Mouse (Mus musculus): ENCODE data around the gene Cyp1a2. TPM values are rescaled to one million over a fixed set of nuclear protein-coding genes. Genes with fewer than 3 reads are reported as not detected.

The Cyp1a2 gene
- polyA plus RNA-seq, 1 experiment from 2014 or later = not detected

DNA sequence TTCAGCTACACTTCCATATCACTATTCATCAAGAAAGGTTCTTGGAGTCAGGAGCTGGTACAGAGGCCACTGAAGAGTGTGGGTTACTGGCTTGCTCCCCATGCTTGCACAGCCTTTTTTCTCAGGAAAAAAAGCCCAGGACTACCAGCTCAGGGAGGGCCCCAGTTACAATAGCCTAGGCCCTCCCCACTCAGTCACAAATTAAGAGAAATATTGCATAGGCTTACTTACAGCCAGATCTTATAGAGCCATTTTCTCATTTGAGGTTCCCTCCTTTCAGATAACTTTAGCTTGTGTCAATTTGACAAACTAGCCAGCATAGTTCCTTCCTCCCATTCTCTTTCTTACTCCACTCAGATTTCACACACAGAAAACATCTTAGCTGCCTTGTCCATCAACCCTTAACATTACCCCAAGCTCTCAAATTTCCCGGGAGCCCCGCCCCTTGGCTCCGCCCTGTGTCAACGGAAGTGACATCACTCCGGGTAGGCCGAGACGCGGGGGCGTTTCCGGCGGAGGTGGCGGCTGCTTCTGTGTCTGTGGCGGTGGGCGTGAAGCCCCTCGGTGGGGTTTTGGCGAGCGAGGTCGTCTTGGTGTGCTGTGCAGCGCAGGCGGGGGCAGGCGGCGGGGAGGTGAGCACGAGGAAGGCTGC, 24.7 kb upstream of the Cyp1a2 start, which contains the start of gene Edc3:
Gene Edc3, plus strand, starts transcription at position 473 of the 652 bp plus-strand sequence.
- Histone ChIP-seq H3K27ac (peak within 1 kb of the TSS; percentile 84), H3K4me1 (replicated peaks) (peaks cover 8% of the 10 kb centered on the region), H3K9me3 (0 out of 2 replicates have a peak, but pooled peaks cover 4% of the 10 kb centered on the region), H3K36me3 (peaks cover 6% of the 10 kb centered on the region; the same call in 1 of the 2 replicates), H3K9ac (replicated peaks) (peak within 1 kb of the TSS; percentile 90), H3K4me2 (peak within 1 kb of the TSS; percentile 82), H3K4me3 (replicated peaks) (peak within 1 kb of the TSS; percentile 90), H3K27me3 (no peaks in the 10 kb centered on the region)
- WGBS = under 1% methylated on average over 23 of the region's 23 CpGs
- peak; percentile 91 for ATAC-seq (ENCODE audit: insufficient number of reproducible peaks, insufficient read depth, low FRiP score, low TSS enrichment, low read depth)

DNA sequence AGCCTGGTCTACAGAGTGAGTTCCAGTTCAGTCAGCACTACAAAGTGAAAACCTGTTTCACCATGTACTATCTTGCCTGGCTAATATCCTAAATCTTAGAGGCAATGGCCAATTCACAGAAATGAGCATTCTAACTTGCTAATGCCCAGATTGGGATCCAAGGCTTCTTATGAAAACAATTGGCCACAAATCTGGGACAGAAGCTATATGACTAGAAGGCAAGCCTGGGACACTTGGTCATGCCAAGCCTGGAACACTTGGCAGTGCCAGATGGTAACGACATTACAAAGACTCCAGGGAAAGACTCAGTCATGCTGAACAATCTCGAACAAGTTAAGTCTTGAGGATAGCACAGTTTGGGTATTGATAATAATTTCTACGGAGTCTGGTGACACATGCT, 23.0 kb upstream of the Cyp1a2 start:
- Histone ChIP-seq H3K4me1 (replicated peaks) (peaks cover 8% of the 10 kb centered on the region), H3K27me3 (no peaks in the 10 kb centered on the region; the same call in 1 of the 2 replicates), H3K4me3 (replicated peaks) (no peak overlapping the region), H3K27ac (no peak overlapping the region), H3K4me2 (no peak overlapping the region), H3K36me3 (no peaks in the 10 kb centered on the region; the same call in 1 of the 2 replicates), H3K9ac (replicated peaks) (no peak overlapping the region), H3K9me3 (0 out of 2 replicates have a peak, but pooled peaks cover 4% of the 10 kb centered on the region)
- ATAC-seq (ENCODE audit: insufficient number of reproducible peaks, insufficient read depth, low FRiP score, low TSS enrichment, low read depth) = no peak
- WGBS = 92% methylated on average over 3 of the region's 3 CpGs

DNA sequence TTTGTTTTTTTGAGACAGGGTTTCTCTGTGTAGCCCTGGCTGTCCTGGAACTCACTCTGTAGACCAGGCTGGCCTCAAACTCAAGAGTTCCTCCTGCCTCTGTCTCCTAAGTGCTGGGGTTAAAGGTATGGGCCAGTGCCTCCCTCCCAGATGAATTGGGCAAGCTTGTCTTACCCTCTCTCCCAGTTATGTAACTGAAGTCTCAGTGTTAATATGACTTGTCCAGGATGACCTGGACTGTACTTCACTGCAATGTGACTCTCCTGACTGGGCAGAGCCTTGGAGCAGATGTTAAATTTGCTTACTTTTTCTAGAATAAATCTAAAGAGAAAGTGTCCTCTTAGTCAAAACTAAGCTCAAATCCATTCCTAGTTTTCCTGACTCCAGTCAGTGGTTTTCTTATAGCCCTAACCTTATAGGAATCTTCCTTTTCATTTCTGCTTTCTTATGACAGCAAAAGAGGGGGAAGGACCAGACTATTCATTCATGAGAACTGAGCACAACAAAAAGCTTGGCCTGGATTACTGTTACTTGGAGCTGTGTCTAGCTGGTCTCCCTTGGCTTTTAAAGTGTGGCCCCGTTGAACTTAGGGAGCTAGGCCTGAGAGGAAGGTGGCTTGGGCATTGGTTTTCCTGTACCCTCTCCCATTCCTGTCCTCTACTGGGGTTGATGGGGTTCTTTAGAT, 15.1 kb upstream of the Cyp1a2 start:
- H3K27me3 ChIP-seq = peaks cover 52% of the 10 kb centered on the region
- no peaks in the 10 kb centered on the region for H3K9me3 ChIP-seq
- H3K36me3 ChIP-seq = no peaks in the 10 kb centered on the region
- H3K4me1 ChIP-seq (replicated peaks) = peaks cover 11% of the 10 kb centered on the region
- H3K27ac ChIP-seq = no peak overlapping the region
- no peak overlapping the region for H3K4me3 ChIP-seq (replicated peaks)
- no peak for ATAC-seq (ENCODE audit: insufficient number of reproducible peaks, insufficient read depth, low FRiP score, low TSS enrichment, low read depth)
- WGBS = 67% methylated on average over 1 of the region's 1 CpGs
- no peak overlapping the region for H3K4me2 ChIP-seq
- no peak overlapping the region for H3K9ac ChIP-seq (replicated peaks)

DNA sequence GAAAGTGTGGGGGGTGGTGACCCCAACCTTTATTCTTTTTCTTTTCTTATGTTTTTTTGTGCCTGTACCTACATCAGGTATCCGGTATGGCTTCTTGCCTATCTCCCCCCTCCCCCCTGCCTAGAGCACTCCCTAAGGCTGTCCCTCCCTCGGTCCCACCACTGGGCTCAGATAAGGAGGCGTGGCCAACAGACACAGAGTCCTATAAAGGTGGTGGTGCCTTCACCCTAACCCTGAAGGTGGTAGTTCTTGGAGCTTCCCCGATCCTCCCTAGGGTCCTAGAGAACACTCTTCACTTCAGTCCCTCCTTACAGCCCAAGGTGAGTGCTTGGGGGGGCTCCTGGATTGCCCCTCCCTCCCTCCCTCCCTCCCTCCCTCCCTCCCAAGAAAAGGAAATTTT, 13.9 kb upstream of the Cyp1a2 start:
- ATAC-seq (ENCODE audit: insufficient number of reproducible peaks, insufficient read depth, low FRiP score, low TSS enrichment, low read depth) = no peak
- peaks cover 11% of the 10 kb centered on the region for H3K4me1 ChIP-seq (replicated peaks)
- no peak overlapping the region for H3K4me3 ChIP-seq (replicated peaks)
- H3K9ac ChIP-seq (replicated peaks) = no peak overlapping the region
- peaks cover 59% of the 10 kb centered on the region for H3K27me3 ChIP-seq
- no peak overlapping the region for H3K27ac ChIP-seq
- H3K4me2 ChIP-seq = no peak overlapping the region
- no peaks in the 10 kb centered on the region for H3K9me3 ChIP-seq
- no peaks in the 10 kb centered on the region for H3K36me3 ChIP-seq
- WGBS = 12% methylated on average over 4 of the region's 4 CpGs

DNA sequence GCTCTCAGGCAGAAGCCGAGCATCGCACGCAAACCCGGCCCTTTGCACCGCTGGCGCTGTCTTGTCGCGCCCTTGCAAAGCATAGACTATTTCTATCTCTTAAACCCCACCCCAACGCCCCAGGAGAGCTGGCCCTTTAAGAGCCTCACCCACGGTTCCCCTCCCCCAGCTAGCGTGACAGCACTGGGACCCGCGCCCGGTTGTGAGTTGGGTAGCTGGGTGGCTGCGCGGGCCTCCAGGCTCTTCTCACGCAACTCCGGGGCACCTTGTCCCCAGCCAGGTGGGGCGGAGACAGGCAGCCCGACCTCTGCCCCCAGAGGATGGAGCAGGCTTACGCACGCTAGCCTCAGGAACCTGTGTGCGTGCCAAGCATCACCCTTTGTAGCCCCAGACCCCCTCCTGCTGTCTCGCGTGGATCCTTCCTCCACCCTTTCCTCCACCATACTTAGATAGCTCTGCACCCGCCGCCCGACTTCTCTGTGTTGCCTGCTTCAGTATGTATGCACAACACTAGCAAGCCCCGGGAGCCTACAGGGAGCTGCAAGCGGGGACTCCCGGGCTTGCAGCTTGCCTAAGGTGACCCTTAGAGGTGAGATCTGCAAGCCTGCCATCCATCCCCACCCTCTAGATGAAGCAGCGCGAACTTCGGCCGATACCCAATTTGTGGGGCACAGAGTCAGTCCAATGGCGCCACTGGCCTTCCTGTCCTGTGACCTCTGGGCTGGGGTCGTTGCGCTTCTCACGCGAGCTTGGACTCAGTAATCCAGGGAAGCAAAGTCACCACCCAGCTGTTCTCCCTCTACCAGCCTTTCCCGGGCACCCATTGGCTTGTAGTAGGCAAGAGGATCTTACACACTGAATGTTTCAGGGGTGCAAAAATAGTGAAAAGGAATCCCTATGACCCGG, 13.1 kb upstream of the Cyp1a2 start:
- peaks cover 11% of the 10 kb centered on the region for H3K4me1 ChIP-seq (replicated peaks)
- no peak overlapping the region for H3K27ac ChIP-seq
- no peaks in the 10 kb centered on the region for H3K36me3 ChIP-seq
- peak overlapping the region; percentile 51 for H3K9ac ChIP-seq (replicated peaks)
- no peaks in the 10 kb centered on the region for H3K9me3 ChIP-seq
- peaks cover 59% of the 10 kb centered on the region for H3K27me3 ChIP-seq
- ATAC-seq (ENCODE audit: insufficient number of reproducible peaks, insufficient read depth, low FRiP score, low TSS enrichment, low read depth) = no peak
- H3K4me3 ChIP-seq (replicated peaks) = peak overlapping the region; percentile 45
- WGBS = 2% methylated on average over 42 of the region's 42 CpGs
- peak overlapping the region; percentile 73 for H3K4me2 ChIP-seq

DNA sequence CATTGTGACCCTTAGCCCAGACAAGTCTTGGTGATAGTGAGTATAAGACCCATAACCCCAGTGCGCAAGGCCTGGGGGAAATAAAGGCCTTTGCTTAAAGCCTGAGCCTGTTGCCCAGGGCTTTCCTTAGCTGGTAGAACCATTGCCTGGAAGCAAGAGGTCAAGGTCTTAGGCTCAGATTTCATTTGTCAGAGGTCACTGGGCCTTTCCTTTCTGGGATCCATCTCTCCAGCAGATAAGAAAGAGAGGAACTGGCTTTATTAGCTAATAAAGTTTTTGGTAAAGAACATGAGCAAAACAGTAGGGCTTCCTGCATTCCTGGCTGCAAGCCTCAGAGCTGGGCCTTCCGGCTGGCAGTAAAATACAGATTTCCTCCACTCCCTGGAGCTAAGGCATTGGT, 10.6 kb upstream of the Cyp1a2 start:
- Histone ChIP-seq H3K4me3 (replicated peaks) (no peak overlapping the region), H3K27me3 (peaks cover 58% of the 10 kb centered on the region), H3K27ac (no peak overlapping the region), H3K36me3 (no peaks in the 10 kb centered on the region), H3K9ac (replicated peaks) (no peak overlapping the region), H3K9me3 (no peaks in the 10 kb centered on the region), H3K4me1 (replicated peaks) (peaks cover 11% of the 10 kb centered on the region), H3K4me2 (no peak overlapping the region)
- no peak for ATAC-seq (ENCODE audit: insufficient number of reproducible peaks, insufficient read depth, low FRiP score, low TSS enrichment, low read depth)
- WGBS = 75% methylated on average over 2 of the region's 2 CpGs

DNA sequence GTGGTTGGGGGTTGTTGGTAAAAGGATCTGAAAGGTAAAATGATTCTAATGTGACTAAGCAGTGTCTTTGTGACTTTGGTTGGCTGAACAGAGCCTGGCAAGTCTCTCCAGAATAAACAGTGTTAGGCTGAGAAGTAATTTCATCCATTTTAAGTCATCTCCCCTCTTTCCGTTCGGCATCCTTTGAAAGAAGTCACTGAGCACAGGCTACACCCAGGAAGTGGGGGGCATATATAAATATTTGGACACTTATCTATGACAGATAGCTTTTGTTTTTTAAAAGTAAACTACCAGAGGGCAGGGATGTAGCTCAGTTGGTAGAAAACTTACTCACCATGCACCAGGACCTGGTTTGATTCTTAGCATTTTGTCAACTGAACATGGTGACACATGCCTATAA, 5.1 kb upstream of the Cyp1a2 start:
- no peak overlapping the region for H3K27ac ChIP-seq
- 91% methylated on average over 2 of the region's 2 CpGs for WGBS
- no peak overlapping the region for H3K4me2 ChIP-seq
- no peak for ATAC-seq (ENCODE audit: insufficient number of reproducible peaks, insufficient read depth, low FRiP score, low TSS enrichment, low read depth)
- peaks cover 7% of the 10 kb centered on the region for H3K27me3 ChIP-seq
- H3K9me3 ChIP-seq = no peaks in the 10 kb centered on the region
- H3K4me1 ChIP-seq (replicated peaks) = no peaks in the 10 kb centered on the region
- no peak overlapping the region for H3K9ac ChIP-seq (replicated peaks)
- H3K36me3 ChIP-seq = no peaks in the 10 kb centered on the region
- H3K4me3 ChIP-seq (replicated peaks) = no peak overlapping the region

DNA sequence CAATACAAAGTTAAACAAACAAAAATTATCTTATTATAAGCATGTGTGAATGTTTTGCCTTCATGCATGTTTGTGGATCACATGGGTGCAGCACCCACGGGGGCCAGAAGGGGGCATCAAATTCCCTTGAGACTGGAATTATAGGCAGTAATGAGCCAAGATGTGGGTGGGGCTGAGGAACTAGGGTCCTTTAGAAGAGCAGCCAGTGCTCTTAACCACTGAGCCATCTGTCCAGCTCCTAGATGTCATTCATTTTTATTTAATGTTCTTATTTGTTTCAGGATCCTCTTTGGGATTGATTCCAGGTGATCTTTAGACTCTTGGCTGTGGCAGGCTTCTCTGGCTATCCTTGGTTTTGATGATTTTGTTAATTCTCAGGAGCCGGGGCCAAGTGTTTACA, 4.7 kb upstream of the Cyp1a2 start:
- H3K9me3 ChIP-seq = no peaks in the 10 kb centered on the region
- H3K4me3 ChIP-seq (replicated peaks) = no peak overlapping the region
- ATAC-seq (ENCODE audit: insufficient number of reproducible peaks, insufficient read depth, low FRiP score, low TSS enrichment, low read depth) = no peak
- H3K4me1 ChIP-seq (replicated peaks) = no peaks in the 10 kb centered on the region
- H3K4me2 ChIP-seq = no peak overlapping the region
- H3K9ac ChIP-seq (replicated peaks) = no peak overlapping the region
- 48% methylated on average over 2 of the region's 2 CpGs for WGBS
- H3K36me3 ChIP-seq = no peaks in the 10 kb centered on the region
- peaks cover 7% of the 10 kb centered on the region for H3K27me3 ChIP-seq
- H3K27ac ChIP-seq = no peak overlapping the region

DNA sequence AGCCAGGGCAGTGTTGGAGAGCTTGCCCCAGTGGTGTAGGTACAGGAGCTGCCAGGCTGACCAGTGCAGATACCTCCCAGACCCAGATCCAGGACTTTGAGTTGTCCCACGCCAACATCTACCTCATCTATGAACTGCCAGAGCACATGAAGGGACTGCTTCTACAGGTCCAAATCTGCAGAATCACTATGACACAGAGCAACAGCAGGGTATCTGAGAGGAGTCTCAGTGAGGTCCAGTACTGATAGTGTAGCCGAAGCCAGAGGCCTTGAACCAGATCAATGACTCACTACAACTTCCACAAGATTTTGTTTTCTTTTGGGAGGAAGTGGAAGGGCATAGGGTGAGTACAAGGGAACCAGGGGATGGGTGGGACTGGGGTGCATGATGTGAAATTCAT, 4.2 kb upstream of the Cyp1a2 start, which contains the start of gene Cyp1a1:
Gene Cyp1a1, plus strand, starts transcription at position 178 of the 400 bp plus-strand sequence.
- Histone ChIP-seq H3K27ac (no peak within 1 kb of the TSS), H3K27me3 (peaks cover 4% of the 10 kb centered on the region), H3K36me3 (no peaks in the 10 kb centered on the region), H3K9me3 (no peaks in the 10 kb centered on the region), H3K4me2 (no peak within 1 kb of the TSS), H3K4me1 (replicated peaks) (no peaks in the 10 kb centered on the region), H3K4me3 (replicated peaks) (no peak within 1 kb of the TSS), H3K9ac (replicated peaks) (no peak within 1 kb of the TSS)
- no peak for ATAC-seq (ENCODE audit: insufficient number of reproducible peaks, insufficient read depth, low FRiP score, low TSS enrichment, low read depth)
- 83% methylated on average over 2 of the region's 2 CpGs for WGBS

DNA sequence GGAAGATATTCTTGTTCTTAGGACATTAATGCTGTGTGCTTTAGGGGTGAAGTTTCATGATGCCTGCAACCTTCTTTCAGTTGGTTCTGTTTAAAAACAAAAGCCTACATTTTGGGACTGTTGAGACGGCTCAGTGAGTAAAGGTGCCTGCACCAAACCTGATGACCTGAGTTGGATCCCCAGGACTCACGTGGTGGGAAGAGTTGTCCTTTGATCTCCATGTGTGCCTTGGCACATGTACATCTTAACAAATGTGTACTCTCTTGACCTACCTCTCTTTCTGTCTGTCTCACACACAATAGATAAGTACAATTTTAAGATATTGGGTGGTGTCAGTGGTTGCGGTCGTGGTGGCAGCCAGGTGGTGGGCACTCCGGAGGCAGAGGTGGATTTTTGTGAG, 2.5 kb upstream of the Cyp1a2 start:
- Histone ChIP-seq H3K4me3 (replicated peaks) (no peak overlapping the region), H3K27me3 (no peaks in the 10 kb centered on the region), H3K4me1 (replicated peaks) (0 out of 2 replicates have a peak, but pooled peaks cover 2% of the 10 kb centered on the region), H3K4me2 (no peak overlapping the region), H3K9me3 (no peaks in the 10 kb centered on the region), H3K9ac (replicated peaks) (no peak overlapping the region), H3K36me3 (no peaks in the 10 kb centered on the region), H3K27ac (no peak overlapping the region)
- WGBS = 85% methylated on average over 5 of the region's 5 CpGs
- ATAC-seq (ENCODE audit: insufficient number of reproducible peaks, insufficient read depth, low FRiP score, low TSS enrichment, low read depth) = no peak

DNA sequence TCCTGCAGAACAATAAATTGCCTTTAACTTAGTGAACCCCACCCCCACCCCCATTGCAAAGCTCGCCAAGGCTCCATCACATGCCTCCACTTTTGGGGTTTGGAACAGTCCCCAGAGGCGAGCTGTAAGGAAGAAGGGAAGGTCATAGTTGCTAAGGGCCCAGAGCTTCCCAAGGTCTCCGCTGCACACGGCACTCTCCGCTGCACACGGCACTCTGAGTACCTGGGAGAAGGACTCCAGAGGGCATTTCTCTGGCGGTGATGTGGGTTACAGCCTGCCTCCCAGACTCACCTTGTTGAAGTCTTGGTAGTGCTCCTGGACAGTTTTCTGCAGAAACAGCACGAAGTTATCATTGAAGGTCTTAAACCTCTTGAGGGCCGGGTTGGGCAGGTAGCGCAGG, 2.1 kb downstream of the Cyp1a2 start:
- Histone ChIP-seq H3K9ac (replicated peaks) (no peak overlapping the region), H3K4me1 (replicated peaks) (0 out of 2 replicates have a peak, but pooled peaks cover 2% of the 10 kb centered on the region), H3K4me2 (no peak overlapping the region), H3K36me3 (no peaks in the 10 kb centered on the region), H3K4me3 (replicated peaks) (no peak overlapping the region), H3K27ac (no peak overlapping the region), H3K27me3 (no peaks in the 10 kb centered on the region), H3K9me3 (no peaks in the 10 kb centered on the region)
- ATAC-seq (ENCODE audit: insufficient number of reproducible peaks, insufficient read depth, low FRiP score, low TSS enrichment, low read depth) = no peak
- 82% methylated on average over 10 of the region's 10 CpGs for WGBS
